Mouse (Mus musculus): ENCODE data around the gene Ppp1r7. TPM values are rescaled to one million over a fixed set of nuclear protein-coding genes. Genes with fewer than 3 reads are reported as not detected.

Ppp1r7 gene
- 10 to 100 TPM; 22.9 to 29.8 TPM for total RNA-seq (2023)

GRCm38 (mm10) chr1:93342648-93343503 lies at the start of gene Ppp1r7, which contains the start of gene Pask:
TSS of gene Ppp1r7 (plus strand) at chr1:93342854.
TSS of gene Pask (minus strand) at chr1:93343482.

GRCm38 (mm10) chr1:93305581-93306337 lies 36.9 kb upstream of the Ppp1r7 start, which contains the start of gene Mterf4:
TSS of gene Mterf4 (minus strand) at chr1:93305915.

GRCm38 (mm10) chr1:93373665-93374064 lies 31.0 kb downstream of the Ppp1r7 start, which contains the start of gene Ano7:
TSS of gene Ano7 (plus strand) at chr1:93373930.

Other genes starting within 250 kb of the Ppp1r7 start
- gene Kif1a, start 240.9 kb upstream of the Ppp1r7 start, total RNA-seq (2023), result not detected
- gene Agxt, start 207.6 kb upstream of the Ppp1r7 start, total RNA-seq (2023), result not detected
- gene 2310007B03Rik, start 181.9 kb upstream of the Ppp1r7 start, total RNA-seq (2023), result not detected
- not detected for gene Crocc2, start 174.1 kb upstream of the Ppp1r7 start, total RNA-seq (2023)
- 1 to 10 TPM in 1 of 2 experiments, under 1 TPM in 1; 0.61 to 1.0 TPM for gene Sned1, start 107.0 kb upstream of the Ppp1r7 start, total RNA-seq (2023)
- gene Mterf4, start 36.9 kb upstream of the Ppp1r7 start, total RNA-seq (2023), result 10 to 100 TPM; 18.1 to 25.9 TPM
- gene Pask, start 628 bp downstream of the Ppp1r7 start, total RNA-seq (2023), result 1 to 10 TPM; 2.0 to 2.3 TPM
- gene Ano7, start 31.1 kb downstream of the Ppp1r7 start, total RNA-seq (2023), result 1 to 10 TPM in 1 of 2 experiments, under 1 TPM in 1; 0.80 to 2.5 TPM
- 100 to 1,000 TPM; 137 to 145 TPM for gene Hdlbp, start 136.0 kb downstream of the Ppp1r7 start, total RNA-seq (2023)
- 1 to 10 TPM; 4.6 to 6.3 TPM for gene Farp2, start 169.2 kb downstream of the Ppp1r7 start, total RNA-seq (2023)

All from B cell, adult 67 days (primary cell).